10 mouse cellular contexts compared by ENCODE assay signal in the genomic region with DNA sequence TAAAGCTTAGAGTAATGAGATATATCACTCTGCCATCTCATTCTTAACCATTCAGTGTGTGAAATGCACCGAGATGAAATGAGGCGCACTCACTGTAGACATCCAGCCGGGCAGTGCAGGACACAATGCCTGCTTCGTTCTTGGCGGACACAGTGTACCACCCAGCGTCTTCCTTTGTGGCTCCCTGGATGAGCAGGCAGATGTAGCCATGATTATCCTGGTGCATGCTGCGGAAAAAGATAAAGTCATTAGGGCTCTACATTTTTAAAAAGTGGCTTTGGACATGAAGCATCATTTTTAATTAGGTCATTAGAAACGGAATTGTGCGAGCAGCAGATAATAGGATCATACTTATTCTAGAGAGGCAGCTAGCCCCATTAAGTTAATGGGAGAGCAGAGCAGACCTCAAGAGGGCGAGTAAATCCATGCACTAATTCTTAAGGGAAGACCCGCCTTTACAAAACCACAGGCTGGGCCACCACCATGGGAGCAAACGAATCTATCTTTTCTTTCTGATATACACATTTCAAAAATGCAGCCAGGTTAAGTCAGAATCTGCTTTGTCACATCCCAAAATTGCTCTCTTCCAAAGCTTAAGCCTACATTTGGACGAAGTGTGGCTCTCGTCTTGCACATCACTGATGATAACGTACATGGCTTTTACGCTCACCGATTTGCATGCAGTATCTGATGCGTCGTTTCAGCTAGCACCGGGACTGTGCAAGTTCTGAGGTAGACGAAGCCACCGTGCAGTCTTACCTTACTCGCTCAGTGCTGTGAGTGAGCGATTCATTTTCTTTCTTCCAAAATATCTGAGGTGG. TPM values are rescaled to one million over a fixed set of nuclear protein-coding genes. Genes with fewer than 3 reads are reported as not detected.
DNase-seq lines count a peak whose midpoint lies in the region; ATAC-seq and TF ChIP-seq lines count a peak whose summit lies in the region.
"Had no signal": no experiment of that assay in that cellular context is flagged by ENCODE, and none has a peak within 500 bp of the region (broad histone marks: within the 10 kb centered on the region; RNA-seq: fewer than 3 reads in every experiment).

No protein-coding gene starts in this region.

- peak overlapping the region; percentile 46 for H3K4me2 ChIP-seq in forebrain, embryonic 16.5 days (ENCODE audit: low read length)
- H3K4me2 ChIP-seq in midbrain, embryonic 14.5 days (ENCODE audit: low read length): peak overlapping the region; percentile 45
- no peak overlapping the region for H3K4me2 ChIP-seq in liver, postnatal 0 days (ENCODE audit: low read depth, low read length)
- H3K4me2 ChIP-seq: limb, embryonic 15.5 days had no signal

- H3K4me1 ChIP-seq in forebrain, embryonic 16.5 days (replicated peaks; ENCODE audit: control insufficient read depth, insufficient read depth, low read length): peaks cover 19% of the 10 kb centered on the region
- H3K4me1 ChIP-seq in midbrain, embryonic 14.5 days (ENCODE audit: control insufficient read depth, insufficient read depth, low read length): peaks cover 14% of the 10 kb centered on the region
- 0 out of 2 replicates have a peak, but pooled peaks cover 2% of the 10 kb centered on the region for H3K4me1 ChIP-seq in liver, postnatal 0 days (ENCODE audit: insufficient read depth)

- no peaks in the 10 kb centered on the region for H3K9me3 ChIP-seq in forebrain, embryonic 16.5 days (ENCODE audit: control insufficient read depth, low read length)
- no peaks in the 10 kb centered on the region for H3K9me3 ChIP-seq in midbrain, embryonic 14.5 days (ENCODE audit: control insufficient read depth, low read length)
- H3K9me3 ChIP-seq in liver, postnatal 0 days (ENCODE audit: low read length): no peaks in the 10 kb centered on the region

- DNase-seq in frontal cortex, postnatal 25 days (ENCODE audit: low spot score in 2 of 2): no peak
- DNase-seq in brain, adult 2 months (ENCODE audit: low read depth, low spot score): peak; percentile 38
- DNase-seq in midbrain, embryonic 14.5 days: peak; percentile 70
- DNase-seq in liver, postnatal 0 days: no peak
- DNase-seq in spleen, adult 18-20 months: no peak
- DNase-seq in layer of hippocampus, adult 9-11 months: no peak

- peak overlapping the region; percentile 79 for H3K27ac ChIP-seq in forebrain, embryonic 16.5 days (ENCODE audit: low read length)
- peak overlapping the region; percentile 88 for H3K27ac ChIP-seq in midbrain, embryonic 14.5 days (replicated peaks; ENCODE audit: low read depth, low read length)
- no peak overlapping the region for H3K27ac ChIP-seq in liver, postnatal 0 days (ENCODE audit: low read depth)
- H3K27ac ChIP-seq: limb, embryonic 15.5 days; macrophage had no signal

- no peak for TF ChIP-seq CTCF in liver, postnatal 0 days (IDR thresholded peaks at IDR 0.05; ENCODE audit: low read depth)

- ATAC-seq in frontal cortex, adult (ENCODE audit: low TSS enrichment): peak; percentile 60
- ATAC-seq in forebrain, embryonic 16.5 days: peak; percentile 57
- ATAC-seq in midbrain, embryonic 14.5 days (ENCODE audit: low FRiP score, low TSS enrichment): peak; percentile 62
- no peak for ATAC-seq in liver, postnatal 0 days

- H3K4me3 ChIP-seq in forebrain, embryonic 16.5 days (replicated peaks; ENCODE audit: low read length): peak overlapping the region; percentile 21
- peak overlapping the region; percentile 20 for H3K4me3 ChIP-seq in midbrain, embryonic 14.5 days (replicated peaks; ENCODE audit: low read depth, low read length)
- H3K4me3 ChIP-seq in liver, postnatal 0 days (ENCODE audit: low read depth, low read length): no peak overlapping the region
- H3K4me3 ChIP-seq: limb, embryonic 15.5 days had no signal

- H3K9ac ChIP-seq in forebrain, embryonic 16.5 days (replicated peaks; ENCODE audit: low read depth, low read length): peak overlapping the region; percentile 28
- peak overlapping the region; percentile 14 for H3K9ac ChIP-seq in midbrain, embryonic 14.5 days (replicated peaks; ENCODE audit: low read length)
- H3K9ac ChIP-seq in liver, postnatal 0 days (replicated peaks): no peak overlapping the region
- H3K9ac ChIP-seq: limb, embryonic 15.5 days had no signal

- WGBS in forebrain, embryonic 16.5 days: 29% methylated on average over 24 of the region's 24 CpGs
- 35% methylated on average over 24 of the region's 24 CpGs for WGBS in midbrain, embryonic 14.5 days
- 87% methylated on average over 24 of the region's 24 CpGs for WGBS in liver, postnatal 0 days (ENCODE audit: insufficient replicate concordance)

- H3K27me3 ChIP-seq in forebrain, embryonic 16.5 days (replicated peaks; ENCODE audit: control insufficient read depth, insufficient read depth, low read length): no peaks in the 10 kb centered on the region
- H3K27me3 ChIP-seq in midbrain, embryonic 14.5 days (ENCODE audit: control insufficient read depth, insufficient read depth, low read length): no peaks in the 10 kb centered on the region
- no peaks in the 10 kb centered on the region for H3K27me3 ChIP-seq in liver, postnatal 0 days (ENCODE audit: insufficient read depth, low read length)
- H3K27me3 ChIP-seq: limb, embryonic 15.5 days had no signal

- no peaks in the 10 kb centered on the region for H3K36me3 ChIP-seq in forebrain, embryonic 16.5 days (ENCODE audit: control insufficient read depth, insufficient read depth)
- 0 out of 2 replicates have a peak, but pooled peaks cover 6% of the 10 kb centered on the region for H3K36me3 ChIP-seq in midbrain, embryonic 14.5 days (ENCODE audit: control insufficient read depth, insufficient read depth, low read length)
- peaks cover 32% of the 10 kb centered on the region for H3K36me3 ChIP-seq in liver, postnatal 0 days (replicated peaks; ENCODE audit: insufficient read depth, low read length)

- no peak for TF ChIP-seq EP300 in liver, postnatal 0 days (IDR thresholded peaks at IDR 0.05; ENCODE audit: low read depth)

RNA-seq across cellular contexts. Expression of a gene that starts 27.8 kb away (rescaled TPM):
- polyA plus RNA-seq in forebrain, embryonic 16.5 days (2015; fragmentation: Nextera tagmentation; extraction: Ambion mirVana): 19.6 and 22.1 TPM in 2 replicates
- 23.0 and 23.8 TPM in 2 replicates for polyA plus RNA-seq in midbrain, embryonic 14.5 days (2014; fragmentation: Nextera tagmentation; extraction: Ambion mirVana)
- polyA plus RNA-seq in liver, postnatal 0 days (2015; fragmentation: Nextera tagmentation; extraction: Ambion mirVana): 54.8 and 56.9 TPM in 2 replicates

Comparison
In these comparisons a context has a peak if more than half of its experiments do, and no peak if none do; other contexts are left out.
1. DNase-seq: peak in brain, adult 2 months (single experiment) and midbrain, embryonic 14.5 days (single experiment); none in frontal cortex, postnatal 25 days (0 of 2), liver, postnatal 0 days (single experiment), spleen, adult 18-20 months (0 of 2) and layer of hippocampus, adult 9-11 months (single experiment).